Mouse (Mus musculus) ES-Bruce4 (cell line): ENCODE measurements around the gene Nxpe4.

Experiments
- CTCF ChIP-seq: IDR thresholded peaks from one replicate; pipeline ENCODE4 v1.8.1; 2011; ENCODE audit warnings: low read depth, low read length
- POLR2A ChIP-seq: IDR thresholded peaks from one replicate; pipeline ENCODE4 v1.8.1; 2011; ENCODE audit warnings: low read length; ENCODE audit not compliant: insufficient read depth

DNA sequence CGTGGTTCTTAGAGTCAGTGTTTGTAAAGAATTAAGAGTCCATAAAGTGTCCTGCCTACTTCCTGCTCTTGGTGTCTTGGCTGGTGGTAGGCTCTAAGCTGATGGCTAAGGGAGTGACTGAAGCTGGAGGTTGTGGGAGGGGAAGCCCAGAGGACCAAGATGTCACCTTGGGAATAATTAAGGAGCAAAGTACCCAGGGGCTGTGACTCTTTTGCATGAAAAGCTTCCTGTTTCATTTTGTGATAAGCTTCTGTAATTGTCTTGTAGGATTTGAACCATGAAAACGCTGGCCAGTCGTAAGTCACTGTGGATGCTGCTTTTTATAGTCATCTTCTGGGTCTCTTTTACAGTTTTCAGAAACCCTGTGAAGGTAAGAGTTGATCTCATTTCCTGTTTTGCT is 228.2 kb downstream of the Nxpe4 start:
- TF ChIP-seq CTCF (no peak), POLR2A (no peak)
